ENCODE assay signal across 8 mouse cellular contexts in the genomic region with DNA sequence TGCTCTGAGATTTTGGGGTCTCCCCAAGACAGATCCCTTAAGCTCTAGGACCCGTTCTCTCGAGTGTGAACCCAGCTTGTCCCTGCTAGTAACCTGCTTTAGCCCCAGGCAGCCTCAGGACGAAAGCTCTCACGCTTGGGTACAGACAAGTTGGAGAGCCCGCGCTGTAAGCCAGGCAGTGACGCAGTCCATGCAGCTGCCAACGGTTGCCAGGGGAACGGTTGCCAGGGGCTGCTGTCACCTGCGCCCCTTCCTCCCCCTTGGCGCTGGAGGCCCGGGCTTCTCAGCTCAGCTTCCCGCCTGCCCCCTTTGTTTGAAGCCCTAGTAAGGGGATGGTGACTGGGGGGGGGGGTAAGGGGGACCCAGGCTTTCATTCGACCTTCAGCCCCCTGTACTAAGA. TPM values are rescaled to one million over a fixed set of nuclear protein-coding genes. Genes with fewer than 3 reads are reported as not detected.
DNase-seq lines count a peak whose midpoint lies in the region; ATAC-seq and TF ChIP-seq lines count a peak whose summit lies in the region.

No protein-coding gene starts in this region.

- H3K4me2 ChIP-seq in kidney, embryonic 15.5 days = peak overlapping the region; percentile 1; the same call in 1 of the 2 replicates
- H3K4me2 ChIP-seq in limb, embryonic 14.5 days (replicated peaks; ENCODE audit: low read depth, low read length, severe bottlenecking) = peak overlapping the region; percentile 9; the same call in 1 of the 2 replicates

- H3K4me1 ChIP-seq in brown adipose tissue, adult 24 weeks (ENCODE audit: control insufficient read depth, insufficient read depth, insufficient read length, low read length) = peaks cover 73% of the 10 kb centered on the region
- H3K4me1 ChIP-seq in kidney, embryonic 15.5 days = peaks cover 78% of the 10 kb centered on the region
- H3K4me1 ChIP-seq in limb, embryonic 14.5 days (ENCODE audit: control insufficient read depth, insufficient read depth, low read length) = peaks cover 15% of the 10 kb centered on the region

- ATAC-seq in kidney, embryonic 15.5 days (replicated peaks; ENCODE audit: low FRiP score) = peak; percentile 82
- peak; percentile 68; the same call in 1 of the 2 replicates for ATAC-seq in limb, embryonic 14.5 days (ENCODE audit: low FRiP score, low read depth)
- ATAC-seq in erythroid progenitor cell, adult 5-6 weeks (replicated peaks; ENCODE audit: low FRiP score, poor library complexity, severe bottlenecking) = no peak

- 5% methylated on average over 14 of the region's 14 CpGs for WGBS in kidney, embryonic 15.5 days
- 1% methylated on average over 11 of the region's 14 CpGs for WGBS in limb, embryonic 14.5 days

- H3K9me3 ChIP-seq in kidney, embryonic 15.5 days (replicated peaks) = no peaks in the 10 kb centered on the region
- H3K9me3 ChIP-seq in limb, embryonic 14.5 days (ENCODE audit: control insufficient read depth, low read length) = no peaks in the 10 kb centered on the region

- peak; percentile 97 for DNase-seq in cerebellum, postnatal 10 days
- no peak for DNase-seq in cerebellum, adult 11 months
- DNase-seq in frontal cortex, postnatal 25 days (ENCODE audit: low spot score in 2 of 2) = peak; percentile 55 to 69
- peak; percentile 73 for DNase-seq in limb, embryonic 14.5 days (ENCODE audit: low spot score)
- peak; percentile 95 for DNase-seq in retina, embryonic 14.5 days (ENCODE audit: low spot score)

- H3K36me3 ChIP-seq in kidney, embryonic 15.5 days = no peaks in the 10 kb centered on the region
- H3K36me3 ChIP-seq in limb, embryonic 14.5 days (ENCODE audit: control insufficient read depth, insufficient read depth, low read length) = no peaks in the 10 kb centered on the region

- peak overlapping the region; percentile 100 for H3K27ac ChIP-seq in brown adipose tissue, adult 24 weeks (replicated peaks; ENCODE audit: low read depth, low read length)
- H3K27ac ChIP-seq in kidney, embryonic 15.5 days = 0 out of 2 replicates have a peak overlapping the region, but pooled peaks have one; percentile 56
- no peak overlapping the region for H3K27ac ChIP-seq in limb, embryonic 14.5 days (replicated peaks; ENCODE audit: low read depth, low read length)

- H3K4me3 ChIP-seq in brown adipose tissue, adult 24 weeks (ENCODE audit: insufficient read depth, low read depth, low read length) = peak overlapping the region; percentile 56
- no peak overlapping the region for H3K4me3 ChIP-seq in kidney, embryonic 15.5 days (replicated peaks)
- no peak overlapping the region for H3K4me3 ChIP-seq in limb, embryonic 14.5 days (replicated peaks; ENCODE audit: low read length)

- no peak overlapping the region for H3K9ac ChIP-seq in kidney, embryonic 15.5 days
- H3K9ac ChIP-seq in limb, embryonic 14.5 days (ENCODE audit: low read depth, low read length, severe bottlenecking) = 0 out of 2 replicates have a peak overlapping the region, but pooled peaks have one; percentile 17

- TF ChIP-seq POLR2A in limb, embryonic 14.5 days (IDR thresholded peaks at IDR 0.05; ENCODE audit: borderline replicate concordance, extremely low read depth, insufficient read depth, insufficient read length) = no peak

- H3K27me3 ChIP-seq in kidney, embryonic 15.5 days = no peaks in the 10 kb centered on the region
- H3K27me3 ChIP-seq in limb, embryonic 14.5 days (ENCODE audit: control insufficient read depth, insufficient read depth, low read length) = no peaks in the 10 kb centered on the region

RNA-seq across cellular contexts. Expression of a gene that starts 19.5 kb away (rescaled TPM):
- 7.4 and 18.4 TPM in 2 replicates for polyA plus RNA-seq in brown adipose tissue, adult 24 weeks (2012; ENCODE audit: insufficient read depth, insufficient read length, missing spikeins)
- 41.7 and 44.8 TPM in 2 replicates for polyA plus RNA-seq in kidney, embryonic 15.5 days (2015; fragmentation: Nextera tagmentation; extraction: Ambion mirVana)
- polyA plus RNA-seq in limb, embryonic 14.5 days (2012; rRNA removed) = 25.6 and 35.2 TPM in 2 replicates
- 17.6 and 20.4 TPM in 2 replicates for polyA plus RNA-seq in limb, embryonic 14.5 days (2014; fragmentation: Nextera tagmentation; extraction: Ambion mirVana)
- total RNA-seq in erythroid progenitor cell, adult 5-6 weeks (2015; ENCODE audit: low replicate concordance) = 29.3 and 55.9 TPM in 2 replicates
- 12.4 and 14.4 TPM in 2 replicates for total RNA-seq in erythroid progenitor cell, adult 5-6 weeks (2017; ENCODE audit: low replicate concordance)

RNA-seq across cellular contexts. Expression of a gene that starts 23.5 kb away (rescaled TPM):
- not detected in 2 replicates for polyA plus RNA-seq in brown adipose tissue, adult 24 weeks (2012; ENCODE audit: insufficient read depth, insufficient read length, missing spikeins)
- polyA plus RNA-seq in kidney, embryonic 15.5 days (2015; fragmentation: Nextera tagmentation; extraction: Ambion mirVana) = 4.8 TPM in 2 replicates
- 6.7 and 8.0 TPM in 2 replicates for polyA plus RNA-seq in limb, embryonic 14.5 days (2012; rRNA removed)
- polyA plus RNA-seq in limb, embryonic 14.5 days (2014; fragmentation: Nextera tagmentation; extraction: Ambion mirVana) = 3.3 and 4.3 TPM in 2 replicates
- 10.1 and 12.2 TPM in 2 replicates for total RNA-seq in erythroid progenitor cell, adult 5-6 weeks (2015; ENCODE audit: low replicate concordance)
- total RNA-seq in erythroid progenitor cell, adult 5-6 weeks (2017; ENCODE audit: low replicate concordance) = 3.5 and 10.3 TPM in 2 replicates
